Mouse (Mus musculus) bone marrow macrophage, adult 2 months (primary cell): Measurements from ENCODE around the gene Icosl.

Source experiments
- CTCF ChIP-seq: IDR thresholded peaks from 2 replicates; pipeline ENCODE4 v1.5.1; 2012; ENCODE audit warnings: low read depth, mild to moderate bottlenecking, low read length, moderate library complexity
- POLR2A ChIP-seq: IDR thresholded peaks from 2 replicates; pipeline ENCODE4 v1.6.1; 2012; ENCODE audit warnings: mild to moderate bottlenecking, low read depth, low read length, borderline replicate concordance

- TF ChIP-seq CTCF (no peak), POLR2A (no peak)
These were observed 18.0 kb downstream of the Icosl start for GRCm38 (mm10) chr10:78087101-78087511.
